Mouse (Mus musculus): ENCODE data around the gene Pex11a.
"Not testable (repeated sequence)": the region's sequence is repeated elsewhere in the genome, so short reads cannot be mapped to it uniquely, and the experiment has no call there.

Pex11a gene

DNA sequence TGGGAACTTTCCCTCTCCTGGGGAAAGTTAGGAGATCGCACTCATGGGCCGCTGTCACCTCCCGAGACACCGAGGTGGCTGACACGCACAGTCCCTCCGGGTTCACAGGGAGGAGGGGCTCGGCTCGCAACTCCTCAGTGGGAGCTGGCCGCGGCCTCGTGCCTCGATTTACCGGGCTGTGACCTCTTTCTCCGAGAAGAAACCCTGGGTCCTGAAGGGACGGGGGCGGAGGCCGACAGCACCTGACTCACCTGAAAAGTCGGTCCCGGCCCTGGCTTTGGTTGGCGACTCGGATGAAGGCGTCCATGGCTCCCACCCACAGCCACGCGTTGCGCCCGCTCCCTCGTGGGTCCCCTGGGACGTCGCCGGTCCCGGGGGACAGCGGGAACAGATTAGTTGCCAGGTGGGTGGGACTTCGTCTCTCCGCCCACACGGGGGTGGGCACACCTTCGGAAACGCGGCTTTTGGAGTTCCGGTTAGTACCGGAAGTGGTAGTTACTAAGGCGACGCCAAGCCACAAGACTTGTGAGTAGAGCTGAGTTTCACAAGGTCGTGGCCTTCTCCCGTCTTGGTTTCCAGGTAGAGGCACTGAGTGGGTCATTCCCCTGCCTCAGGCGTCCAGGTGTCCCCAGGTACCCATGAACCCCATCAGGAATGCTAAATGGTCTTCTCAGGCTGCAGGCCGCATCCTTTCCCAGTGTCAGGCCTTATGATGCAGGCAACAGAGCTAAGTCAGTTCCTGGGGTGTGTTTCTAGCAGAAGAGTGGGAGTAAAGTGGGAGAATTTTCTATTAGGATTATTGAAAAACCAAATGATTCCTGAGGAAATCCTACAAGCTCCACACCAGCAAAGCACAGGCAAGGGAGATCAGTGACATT is at the start of gene Pex11a, which contains the start of gene Wdr93:
Pex11a (minus strand) TSS at position 473 of the 878 bp plus-strand sequence.
Wdr93 (plus strand) TSS at position 505 of the 878 bp plus-strand sequence.
- DNase-seq (ENCODE audit: extremely low read depth, low read depth, low spot score) = peak; percentile 59

DNA sequence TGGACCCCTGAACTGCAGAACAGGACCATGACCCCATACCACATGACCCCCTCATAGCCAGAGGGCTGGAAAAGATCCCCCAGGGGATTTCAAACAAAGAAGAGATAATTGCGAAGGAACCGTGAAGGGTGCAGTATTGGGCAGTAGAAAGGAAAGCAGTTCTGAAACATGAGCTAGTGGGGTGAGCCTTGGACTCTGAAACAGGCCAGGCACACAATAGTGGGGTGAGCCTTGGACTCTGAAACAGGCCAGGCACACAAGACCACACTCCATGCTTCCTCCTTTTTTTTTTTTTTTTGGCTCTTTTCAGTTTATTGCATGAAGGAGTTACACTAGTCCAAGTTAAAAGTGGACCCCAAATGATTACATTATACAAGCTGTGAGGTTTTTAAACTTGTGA is 46.9 kb upstream of the Pex11a start:
- not testable (repeated sequence) for DNase-seq (ENCODE audit: extremely low read depth, low read depth, low spot score)

- DNase-seq (ENCODE audit: extremely low read depth, low read depth, low spot score) = no peak
These were observed 43.4 kb upstream of the Pex11a start for GRCm38 (mm10) chr7:79786295-79786694.

DNA sequence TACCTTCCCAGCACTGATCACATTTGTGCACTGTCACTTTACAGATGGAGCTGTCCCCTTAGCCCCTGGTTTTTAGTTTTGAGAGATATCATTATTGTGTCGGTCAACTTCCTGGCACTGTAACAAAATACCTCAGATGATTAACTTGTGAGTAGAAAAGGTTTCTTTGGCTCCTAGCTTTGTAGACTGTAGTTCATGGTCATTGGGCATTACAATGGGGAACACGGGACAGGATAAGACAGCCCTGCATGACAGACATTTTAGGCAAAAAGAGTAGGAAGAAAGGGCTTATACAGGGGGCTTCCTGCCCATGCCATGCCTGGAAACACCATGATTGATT is 39.6 kb upstream of the Pex11a start:
- no peak for DNase-seq (ENCODE audit: extremely low read depth, low read depth, low spot score)

DNA sequence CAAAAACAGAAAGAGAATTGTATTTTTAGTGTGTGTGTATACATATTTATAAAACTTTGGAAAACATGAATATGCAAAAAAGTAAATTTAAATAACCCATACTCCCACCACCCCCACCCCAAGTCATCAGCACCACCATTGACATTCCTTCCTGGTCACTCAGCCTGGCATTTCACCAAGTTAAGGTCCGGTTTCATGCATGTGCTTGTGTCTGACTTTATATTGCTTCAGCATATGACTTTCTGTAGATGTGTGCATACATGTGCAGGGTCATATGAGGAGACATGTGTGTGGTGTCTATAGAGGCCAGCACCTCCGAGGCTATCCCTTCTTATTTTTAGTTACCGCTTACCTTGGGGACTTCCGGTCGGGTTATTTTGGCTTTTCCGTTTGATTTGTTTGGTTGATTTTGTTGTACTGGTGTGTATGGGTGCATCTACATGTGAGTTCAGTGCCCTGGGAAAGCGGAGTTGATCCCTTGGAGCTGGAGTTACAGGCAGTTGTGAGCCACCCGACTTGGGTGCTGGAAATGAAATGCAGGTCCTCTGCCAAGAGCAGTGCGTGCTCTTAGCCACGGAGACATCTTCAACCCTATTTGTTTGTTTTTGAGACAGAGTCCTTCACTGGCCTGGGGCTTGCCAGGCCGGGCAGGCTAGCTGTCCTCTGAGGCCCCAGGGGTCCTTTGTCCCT is 39.0 kb upstream of the Pex11a start:
- no peak for DNase-seq (ENCODE audit: extremely low read depth, low read depth, low spot score)

- DNase-seq (ENCODE audit: extremely low read depth, low read depth, low spot score) = no peak
These were observed 38.0 kb upstream of the Pex11a start for GRCm38 (mm10) chr7:79780647-79781626.

- DNase-seq (ENCODE audit: extremely low read depth, low read depth, low spot score) = no peak
These were observed 28.9 kb upstream of the Pex11a start for GRCm38 (mm10) chr7:79771561-79772512.

GRCm38 (mm10) chr7:79769664-79770063 is 26.7 kb upstream of the Pex11a start:
- DNase-seq (ENCODE audit: extremely low read depth, low read depth, low spot score) = no peak

GRCm38 (mm10) chr7:79765991-79766390 is 23.1 kb upstream of the Pex11a start:
- DNase-seq (ENCODE audit: extremely low read depth, low read depth, low spot score) = no peak

DNA sequence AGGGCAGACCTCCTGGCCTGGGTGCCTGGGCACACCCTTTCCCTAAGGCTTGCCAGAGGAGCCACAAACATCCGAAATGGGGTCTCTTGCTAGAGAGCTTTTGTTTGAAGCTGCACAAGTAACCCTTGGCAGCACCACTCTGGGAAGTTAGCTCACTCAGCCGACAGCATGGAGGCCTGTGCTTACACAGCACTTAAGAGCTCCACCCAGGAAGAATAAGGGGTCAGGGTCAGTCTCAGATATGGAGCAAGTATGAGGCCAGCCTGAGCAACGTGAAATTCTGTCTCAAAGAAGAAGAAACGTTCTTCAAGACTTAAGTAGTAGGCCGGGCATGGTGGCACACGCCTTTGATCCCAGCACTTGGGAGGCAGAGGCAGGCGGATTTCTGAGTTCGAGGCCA is 19.2 kb upstream of the Pex11a start:
- no peak for DNase-seq (ENCODE audit: extremely low read depth, low read depth, low spot score)

DNA sequence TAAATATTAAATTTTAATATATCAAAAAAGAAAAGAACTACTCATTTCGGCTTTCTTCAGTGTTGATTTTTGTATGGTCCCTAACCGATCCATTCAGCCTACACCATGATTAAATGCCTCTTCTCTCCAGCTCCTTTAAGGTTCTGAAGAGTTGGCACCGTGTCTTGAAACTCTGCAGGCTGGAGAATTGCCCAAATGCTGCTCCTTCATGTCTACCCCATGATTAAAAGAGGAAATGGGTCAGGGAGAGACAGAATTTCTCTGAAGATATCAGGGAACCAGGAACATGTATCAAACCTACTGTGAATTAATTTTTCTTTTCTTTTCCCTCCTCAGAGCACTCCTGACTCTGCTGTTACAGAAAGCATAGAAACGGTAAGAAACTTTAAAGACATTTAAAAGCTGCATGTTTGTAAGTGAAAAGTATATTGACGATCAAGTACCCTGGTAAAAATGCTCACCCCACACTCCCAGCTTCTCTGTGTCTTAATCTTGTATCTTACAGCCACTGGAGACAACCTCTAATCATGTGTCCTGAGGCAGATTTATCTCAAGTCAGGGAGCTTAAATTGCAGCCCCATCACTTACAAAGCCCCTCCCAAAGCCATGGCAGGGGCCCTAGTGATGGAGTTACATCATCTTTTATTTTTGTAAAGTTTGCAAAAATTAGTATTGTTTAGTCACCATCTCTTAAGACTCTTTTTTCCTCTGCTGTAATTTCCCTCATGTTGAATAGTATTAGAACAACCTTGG is 18.4 kb upstream of the Pex11a start:
- no peak for DNase-seq (ENCODE audit: extremely low read depth, low read depth, low spot score)

- DNase-seq (ENCODE audit: extremely low read depth, low read depth, low spot score) = peak; percentile 66
These were observed 16.8 kb upstream of the Pex11a start for GRCm38 (mm10) chr7:79759766-79760165.

DNA sequence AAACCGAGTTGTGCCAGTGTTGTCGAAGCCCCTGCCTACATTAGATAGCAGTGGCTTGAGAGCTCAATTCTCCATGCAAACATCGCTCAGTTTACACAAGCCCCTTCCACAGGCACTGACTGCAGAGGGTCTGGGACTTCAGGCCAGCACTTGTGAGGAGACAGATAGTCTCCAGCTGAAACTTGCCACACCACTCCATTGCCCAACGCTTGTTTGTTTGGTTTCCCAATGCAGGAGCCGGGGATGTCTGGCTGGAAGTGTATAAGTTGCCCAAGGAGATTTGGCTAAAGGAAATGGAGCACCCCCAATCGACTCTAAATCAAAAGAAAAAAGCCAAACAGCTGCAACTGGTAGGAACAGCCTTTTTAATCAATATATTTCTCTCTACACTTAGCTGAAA is 15.2 kb upstream of the Pex11a start:
- DNase-seq (ENCODE audit: extremely low read depth, low read depth, low spot score) = peak; percentile 87

DNA sequence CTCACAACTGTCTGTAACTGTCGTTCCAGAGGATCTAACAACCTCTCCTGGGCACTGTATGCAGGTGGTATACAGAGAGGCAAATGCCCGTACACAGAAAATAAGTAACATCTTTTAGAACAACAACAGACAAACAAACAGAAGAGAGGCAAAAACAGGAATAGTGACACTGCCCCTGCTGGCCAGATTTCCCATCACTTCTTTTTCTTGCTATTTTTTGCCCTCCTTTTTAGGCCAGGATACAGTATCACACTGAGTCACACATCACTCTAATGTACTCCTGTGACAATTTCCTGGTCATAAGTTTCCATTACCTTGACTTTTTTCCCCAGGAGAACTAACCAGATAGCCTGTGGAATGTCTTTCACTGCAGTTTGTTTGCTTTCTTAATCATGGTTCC is 13.4 kb upstream of the Pex11a start:
- no peak for DNase-seq (ENCODE audit: extremely low read depth, low read depth, low spot score)

DNA sequence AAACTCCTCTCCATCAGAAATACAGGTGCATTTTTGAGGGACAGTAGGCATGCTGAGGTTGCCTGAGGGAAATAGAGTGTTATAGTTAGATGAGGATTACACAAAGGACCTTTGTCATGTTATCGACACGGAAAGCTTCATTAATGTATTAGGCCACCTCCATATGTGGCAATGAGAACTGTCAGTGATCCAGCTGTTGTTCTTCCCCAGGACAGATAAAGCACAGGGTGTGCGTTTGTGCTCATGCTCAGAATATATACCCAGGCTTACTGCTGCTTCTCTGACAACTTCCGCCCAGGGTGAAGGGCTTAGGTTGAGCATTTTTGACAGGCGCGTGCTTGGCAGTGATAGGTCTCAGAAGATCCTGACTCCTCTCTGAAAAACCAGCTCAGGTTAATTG is 6.6 kb upstream of the Pex11a start:
- peak; percentile 88 for DNase-seq (ENCODE audit: extremely low read depth, low read depth, low spot score)

DNA sequence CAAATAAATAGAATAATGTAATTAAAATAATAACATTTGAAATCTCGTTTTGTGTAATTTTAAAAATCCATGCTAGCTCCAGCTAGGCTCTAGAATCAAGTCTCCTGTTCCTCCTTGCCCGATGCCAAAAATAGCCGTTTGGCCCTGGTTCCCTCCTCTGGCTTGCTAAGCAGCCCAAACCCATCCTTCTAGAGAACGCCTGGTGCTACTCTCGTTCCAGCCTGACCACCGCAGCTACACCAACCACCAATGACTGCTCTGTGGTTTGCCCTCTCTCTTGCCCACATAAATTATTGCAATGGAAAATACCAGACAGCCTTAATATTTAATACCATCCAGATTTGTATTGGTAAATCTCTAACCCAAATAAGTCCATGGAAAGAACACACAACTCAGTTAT is 4.7 kb upstream of the Pex11a start:
- DNase-seq (ENCODE audit: extremely low read depth, low read depth, low spot score) = no peak

DNA sequence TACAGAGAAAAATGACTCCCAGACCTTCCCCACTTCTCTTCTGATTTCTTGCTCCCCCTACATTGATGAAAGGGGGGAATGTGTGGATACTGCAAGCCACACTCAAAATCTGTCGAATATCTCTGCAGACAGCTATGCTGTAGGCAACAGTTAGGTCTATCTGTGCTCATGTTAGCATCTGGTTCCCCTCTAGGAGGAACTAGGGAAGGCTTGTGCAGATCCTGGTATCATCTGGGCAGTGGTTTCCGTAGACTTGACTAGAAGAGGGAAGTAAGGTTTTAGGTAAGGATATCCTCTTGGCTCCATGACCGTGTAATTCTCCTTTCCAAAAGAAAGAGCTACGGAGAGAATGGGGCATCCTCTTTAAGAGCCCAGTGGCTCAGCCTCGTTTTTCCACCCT is 1.7 kb upstream of the Pex11a start:
- no peak for DNase-seq (ENCODE audit: extremely low read depth, low read depth, low spot score)

GRCm38 (mm10) chr7:79744051-79744450 is 1.1 kb upstream of the Pex11a start:
- no peak for DNase-seq (ENCODE audit: extremely low read depth, low read depth, low spot score)

DNA sequence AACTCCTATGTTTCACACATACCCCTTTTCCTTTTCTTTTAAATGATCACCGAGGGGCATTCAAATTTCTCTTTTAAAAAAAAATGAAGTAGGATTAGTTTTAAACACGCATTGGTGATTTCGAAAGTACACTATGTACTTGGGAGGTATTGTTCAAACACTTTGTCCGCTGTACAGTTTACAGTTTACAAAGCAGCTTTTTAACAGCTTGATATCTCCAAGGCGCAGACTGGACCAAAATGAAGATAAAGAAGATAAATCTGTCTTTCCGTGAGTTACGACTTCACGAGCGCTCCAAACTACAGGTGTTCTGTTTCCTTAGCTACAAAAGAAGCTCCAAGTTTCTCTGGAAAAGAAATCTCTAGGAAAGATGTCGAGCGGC is 663 bp downstream of the Pex11a start:
- no peak for DNase-seq (ENCODE audit: extremely low read depth, low read depth, low spot score)

Data from fat pad, adult 2 months (tissue).